Mouse (Mus musculus): ENCODE results near the gene Cux1.
A peak's percentile ranks its signal among the peaks of the same experiment; 100 is the strongest.
"Not testable (repeated sequence)": the region's sequence is repeated elsewhere in the genome, so short reads cannot be mapped to it uniquely, and the experiment has no call there.

Gene Cux1

GRCm38 (mm10) chr5:136246452-136246838, 320.8 kb downstream of the Cux1 start, which contains the start of gene Sh2b2:
TSS of gene Sh2b2 (minus strand) at chr5:136246556.
- DNase-seq (ENCODE audit: low spot score in 2 of 2), result no peak

DNA sequence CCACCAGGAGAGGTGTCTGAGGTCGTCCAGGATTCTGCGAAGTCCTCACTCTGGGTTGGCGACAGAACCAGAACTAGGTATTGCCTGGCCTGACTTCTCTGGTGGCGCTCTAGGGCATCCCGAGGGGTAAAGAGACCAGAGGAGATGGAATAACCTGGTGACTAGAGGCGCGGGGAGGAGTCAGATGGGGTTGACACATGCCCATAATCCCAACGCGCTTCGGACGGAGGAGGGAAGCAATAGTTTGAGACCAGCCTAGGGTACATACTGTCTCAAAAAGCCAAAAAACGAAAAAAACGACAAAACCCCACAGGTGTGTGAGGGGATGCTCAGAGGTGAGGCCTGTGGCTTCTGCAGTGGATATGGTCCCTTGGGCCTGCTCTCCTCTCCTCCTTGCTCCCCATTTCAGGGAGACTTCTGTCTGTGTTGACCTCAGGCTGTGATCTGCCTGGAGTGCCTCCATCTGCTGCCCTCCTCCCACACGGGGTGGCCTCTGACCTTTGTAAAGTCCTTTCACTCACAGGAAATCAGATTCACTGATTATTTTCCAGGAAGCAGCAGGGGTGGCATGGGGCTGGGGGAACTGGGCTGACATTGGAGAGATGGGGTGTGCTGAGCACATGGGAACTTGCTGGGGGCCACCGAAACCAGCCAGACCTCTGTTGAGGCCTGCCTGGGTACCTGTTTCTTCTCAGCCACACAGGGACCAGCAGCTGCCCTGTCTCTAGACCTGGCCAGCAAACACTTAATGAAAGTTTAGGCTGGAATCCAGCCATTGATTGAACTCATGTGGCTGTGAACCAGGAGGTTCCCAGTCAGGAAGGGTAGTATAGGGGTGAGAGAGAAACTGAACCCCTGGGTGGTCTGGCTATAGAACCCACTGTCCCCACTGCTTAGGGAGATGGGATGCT, 321.5 kb downstream of the Cux1 start:
- no peak for DNase-seq (ENCODE audit: low spot score in 2 of 2)

- peak; percentile 68 to 78 for DNase-seq (ENCODE audit: low spot score in 2 of 2)
Measured at GRCm38 (mm10) chr5:136244762-136245540, 322.3 kb downstream of the Cux1 start.

- DNase-seq (ENCODE audit: low spot score in 2 of 2), result peak in 1 of 2 experiments; percentile 17
Measured at GRCm38 (mm10) chr5:136243851-136244761, 323.2 kb downstream of the Cux1 start.

- DNase-seq (ENCODE audit: low spot score in 2 of 2), result no peak
Measured at GRCm38 (mm10) chr5:136241161-136241560, 326.1 kb downstream of the Cux1 start.

DNA sequence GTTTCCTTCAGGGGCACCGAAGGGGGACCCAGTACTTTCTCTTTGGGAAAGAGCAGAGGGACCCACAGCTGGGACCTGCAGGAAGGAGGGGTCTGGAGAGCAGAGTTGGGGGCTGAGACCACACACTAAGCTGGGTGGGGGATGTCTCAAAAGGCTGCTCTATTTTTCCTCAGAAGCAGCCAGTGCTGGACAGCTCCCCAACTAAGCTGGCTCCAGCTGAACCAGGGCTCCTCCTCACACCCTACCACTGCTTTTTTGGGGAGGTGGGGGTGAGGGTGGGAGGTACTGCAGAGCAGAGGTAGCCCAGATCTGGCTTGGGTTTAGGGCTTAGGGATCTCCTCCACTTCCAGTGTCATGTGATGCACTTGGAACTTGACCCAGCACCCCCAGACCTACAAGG, 326.9 kb downstream of the Cux1 start:
- DNase-seq (ENCODE audit: low spot score in 2 of 2), result no peak

DNA sequence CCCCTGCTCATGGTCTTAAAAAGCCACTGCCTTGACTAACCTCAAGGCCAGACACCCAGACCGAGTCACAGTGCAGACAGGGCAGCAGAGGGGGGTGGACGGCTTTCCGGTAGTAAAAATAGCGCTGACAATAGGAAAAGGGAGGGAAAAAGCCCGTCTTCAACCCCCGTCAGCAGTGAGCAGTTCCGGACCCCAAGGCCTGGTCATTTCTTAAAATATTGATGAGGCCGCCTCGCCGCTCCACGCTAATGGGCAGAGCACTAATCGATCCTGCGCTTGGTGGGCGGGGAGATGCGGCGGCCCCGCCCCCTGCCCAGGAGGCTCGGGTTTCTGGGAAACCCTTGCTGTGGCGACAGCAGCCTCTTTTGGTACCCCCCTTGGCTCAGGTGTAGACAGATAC, 329.7 kb downstream of the Cux1 start:
- DNase-seq (ENCODE audit: low spot score in 2 of 2), result no peak

DNA sequence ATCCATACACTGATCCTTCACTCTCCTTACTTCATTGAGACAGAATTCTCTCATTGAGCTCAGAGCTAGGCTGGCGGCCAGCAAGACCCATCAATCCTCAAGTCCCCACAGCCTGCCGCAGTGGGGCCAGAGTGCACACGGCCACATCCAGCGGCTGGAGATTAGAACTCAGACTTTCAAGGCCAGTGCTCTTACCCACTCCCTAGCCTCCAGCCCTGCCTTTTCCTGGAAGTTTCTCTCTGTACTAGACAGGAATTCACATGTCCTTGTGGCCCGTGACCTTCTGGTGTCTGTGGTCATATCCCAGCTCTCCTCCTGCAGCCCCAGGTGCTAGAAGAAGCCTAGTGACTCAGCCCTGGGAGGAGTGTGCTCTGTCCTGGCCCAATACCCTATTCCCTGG, 330.7 kb downstream of the Cux1 start:
- DNase-seq (ENCODE audit: low spot score in 2 of 2), result no peak

DNA sequence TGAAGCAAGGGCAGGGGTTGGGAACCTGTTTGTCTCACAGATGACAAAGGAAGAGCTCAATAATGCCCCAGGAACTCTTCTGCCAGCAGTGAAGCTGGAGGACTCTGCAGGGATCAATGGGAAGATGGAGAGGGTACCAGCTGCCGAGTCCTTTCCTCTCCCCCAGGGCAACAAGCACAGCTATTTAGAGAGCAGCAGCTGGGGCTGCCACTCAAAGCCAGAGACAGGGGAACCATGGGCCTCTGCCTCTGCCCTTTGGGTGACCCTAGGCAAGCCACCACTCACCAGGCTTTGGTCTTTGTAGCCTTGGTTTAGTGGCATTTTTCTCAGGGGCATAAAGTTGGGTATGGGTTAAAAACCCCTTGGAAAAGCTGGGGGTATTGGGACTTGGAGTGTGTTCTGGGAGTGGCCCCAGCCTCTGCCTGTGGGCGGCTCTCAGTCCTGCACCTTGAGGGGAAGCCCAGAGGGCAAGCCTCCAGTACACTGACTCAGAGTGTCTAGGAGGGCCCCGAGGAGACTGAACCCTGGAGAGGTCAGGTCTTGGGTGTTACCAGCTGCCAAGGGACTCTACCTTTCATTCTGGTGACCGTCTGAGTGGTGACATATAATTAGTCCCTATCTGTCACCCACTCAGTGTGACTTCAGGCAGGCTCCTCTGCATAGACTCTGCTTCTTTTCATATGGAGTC, 336.8 kb downstream of the Cux1 start:
- DNase-seq (ENCODE audit: low spot score in 2 of 2), result no peak

- DNase-seq (ENCODE audit: low spot score in 2 of 2), result no peak
Measured at GRCm38 (mm10) chr5:136226246-136226876, 340.9 kb downstream of the Cux1 start.

DNA sequence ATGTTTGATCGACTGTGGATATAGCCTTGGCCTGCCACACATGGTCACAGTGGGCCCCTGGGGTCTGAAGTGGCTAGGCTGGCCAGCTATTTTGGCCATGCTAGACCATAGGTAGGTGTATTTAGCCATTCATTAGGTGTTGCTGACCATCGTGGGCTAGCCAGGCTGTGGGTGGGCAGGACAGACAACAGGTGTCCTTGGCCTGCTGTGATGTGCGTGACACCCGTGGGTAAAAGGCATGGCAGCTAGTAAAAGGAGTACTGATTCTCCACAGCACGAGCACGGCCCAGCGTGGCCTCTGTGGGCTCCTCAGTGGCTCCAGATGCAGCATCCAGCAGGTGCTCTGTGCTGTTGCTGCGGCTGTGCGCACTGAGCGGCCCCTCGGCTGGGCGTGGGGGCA, 348.7 kb downstream of the Cux1 start:
- DNase-seq (ENCODE audit: low spot score in 2 of 2), result no peak

- DNase-seq (ENCODE audit: low spot score in 2 of 2), result no peak
Measured at GRCm38 (mm10) chr5:136217932-136218381, 349.3 kb downstream of the Cux1 start.

GRCm38 (mm10) chr5:136217004-136217665, 350.2 kb downstream of the Cux1 start:
- no peak for DNase-seq (ENCODE audit: low spot score in 2 of 2)

- DNase-seq (ENCODE audit: low spot score in 2 of 2), result no peak
Measured at GRCm38 (mm10) chr5:136215958-136216357, 351.3 kb downstream of the Cux1 start.

GRCm38 (mm10) chr5:136215211-136215610, 352.1 kb downstream of the Cux1 start:
- no peak for DNase-seq (ENCODE audit: low spot score in 2 of 2)

- DNase-seq (ENCODE audit: low spot score in 2 of 2), result no peak
Measured at GRCm38 (mm10) chr5:136213716-136214115, 353.6 kb downstream of the Cux1 start.

GRCm38 (mm10) chr5:136212716-136213115, 354.6 kb downstream of the Cux1 start:
- no peak for DNase-seq (ENCODE audit: low spot score in 2 of 2)

- DNase-seq (ENCODE audit: low spot score in 2 of 2), result not testable (repeated sequence)
Measured at GRCm38 (mm10) chr5:136211341-136212102, 355.8 kb downstream of the Cux1 start.

GRCm38 (mm10) chr5:136210549-136210948, 356.7 kb downstream of the Cux1 start:
- DNase-seq (ENCODE audit: low spot score in 2 of 2), result no peak
